Mouse (Mus musculus) forebrain, embryonic 16.5 days (tissue): ENCODE results near the gene Cx3cl1. TPM values are rescaled to one million over a fixed set of nuclear protein-coding genes. Genes with fewer than 3 reads are reported as not detected.

Experiments used
- ATAC-seq: fragments of 200-750 bp; cut with Nextera tagmentation; 2 replicates; pipeline ENCODE4 v1.8.0; 2017; ENCODE audit warnings: mild to moderate bottlenecking, moderate library complexity
- H3K27ac ChIP-seq: fragments of 300-500 bp; sonication (generic); 2 replicates; pipeline ENCODE4 v1.5.1; 2014; ENCODE audit warnings: low read length, control low read depth
- H3K27me3 ChIP-seq: fragments of 300-500 bp; sonication (generic); replicated peaks from 2 replicates; pipeline ENCODE4 v1.6.1; 2014; ENCODE audit warnings: low read length; ENCODE audit not compliant: control insufficient read depth, insufficient read depth
- H3K36me3 ChIP-seq: fragments of 300-500 bp; sonication (generic); 2 replicates; pipeline ENCODE4 v1.6.1; 2014; ENCODE audit not compliant: control insufficient read depth, insufficient read depth
- H3K4me1 ChIP-seq: fragments of 300-500 bp; sonication (generic); replicated peaks from 2 replicates; pipeline ENCODE4 v1.6.1; 2014; ENCODE audit warnings: low read length; ENCODE audit not compliant: control insufficient read depth, insufficient read depth
- H3K4me2 ChIP-seq: fragments of 300-500 bp; sonication (generic); 2 replicates; pipeline ENCODE4 v1.6.1; 2014; ENCODE audit warnings: mild to moderate bottlenecking, low read length, control low read depth
- H3K4me3 ChIP-seq: fragments of 300-500 bp; sonication (generic); replicated peaks from 2 replicates; pipeline ENCODE4 v1.5.1; 2014; ENCODE audit warnings: mild to moderate bottlenecking, low read length, control low read depth
- H3K9ac ChIP-seq: fragments of 300-500 bp; sonication (generic); replicated peaks from 2 replicates; pipeline ENCODE4 v1.6.1; 2014; ENCODE audit warnings: low read depth, low read length, control low read depth
- H3K9me3 ChIP-seq: fragments of 300-500 bp; sonication (generic); 2 replicates; pipeline ENCODE4 v1.6.1; 2016; ENCODE audit warnings: low read length; ENCODE audit not compliant: control insufficient read depth
- WGBS: fragments of 180-500 bp; shearing (Covaris S2); extraction: QIAGEN DNeasy Blood & Tissue Kit; methylation state at CpG from one replicate; pipeline ENCODE4 v1.1.7; 2014; 5-methylcytosine and 5-hydroxymethylcytosine counted together
- polyA plus RNA-seq: library from polyadenylated mRNA; unstranded; fragments of >200 nt; fragmentation: Nextera tagmentation; extraction: Ambion mirVana; gene quantifications from 2 replicates; pipeline ENCODE4 v1.2.1, GENCODE M21; 2015

Gene Cx3cl1
- polyA plus RNA-seq, 1 experiment from 2014 or later, result 23.8 TPM

GRCm38 (mm10) chr8:94744484-94744883 lies 27.3 kb upstream of the Cx3cl1 start:
- WGBS, result 94% methylated on average over 5 of the region's 5 CpGs
- no peak overlapping the region for H3K9ac ChIP-seq

GRCm38 (mm10) chr8:94744972-94745371 lies 26.8 kb upstream of the Cx3cl1 start:
- 80% methylated on average over 9 of the region's 9 CpGs for WGBS
- H3K27ac ChIP-seq, result no peak overlapping the region
- H3K4me2 ChIP-seq, result no peak overlapping the region
- no peaks in the 10 kb centered on the region for H3K36me3 ChIP-seq
- ATAC-seq, result no peak
- no peaks in the 10 kb centered on the region for H3K4me1 ChIP-seq
- no peak overlapping the region for H3K9ac ChIP-seq
- no peaks in the 10 kb centered on the region for H3K9me3 ChIP-seq
- no peaks in the 10 kb centered on the region for H3K27me3 ChIP-seq
- no peak overlapping the region for H3K4me3 ChIP-seq

More at GRCm38 (mm10) chr8:94744484-94744883, 27.3 kb upstream of the Cx3cl1 start:
- H3K36me3 ChIP-seq, result no peaks in the 10 kb centered on the region
- no peak overlapping the region for H3K4me3 ChIP-seq
- H3K4me2 ChIP-seq, result no peak overlapping the region
- H3K4me1 ChIP-seq, result no peaks in the 10 kb centered on the region
- H3K27me3 ChIP-seq, result no peaks in the 10 kb centered on the region
- no peaks in the 10 kb centered on the region for H3K9me3 ChIP-seq
- no peak for ATAC-seq
- H3K27ac ChIP-seq, result no peak overlapping the region

GRCm38 (mm10) chr8:94745476-94746184 lies 26.2 kb upstream of the Cx3cl1 start, which contains the start of gene Ccl22:
Ccl22 (plus strand) TSS chr8:94745590.
- H3K4me1 ChIP-seq, result no peaks in the 10 kb centered on the region
- no peaks in the 10 kb centered on the region for H3K27me3 ChIP-seq
- no peak for ATAC-seq
- no peak within 1 kb of the TSS for H3K27ac ChIP-seq
- no peaks in the 10 kb centered on the region for H3K36me3 ChIP-seq
- no peak within 1 kb of the TSS for H3K4me3 ChIP-seq
- no peak within 1 kb of the TSS for H3K4me2 ChIP-seq
- no peak within 1 kb of the TSS for H3K9ac ChIP-seq
- 90% methylated on average over 7 of the region's 7 CpGs for WGBS
- no peaks in the 10 kb centered on the region for H3K9me3 ChIP-seq

GRCm38 (mm10) chr8:94746832-94747231 lies 25.0 kb upstream of the Cx3cl1 start:
- no peaks in the 10 kb centered on the region for H3K36me3 ChIP-seq
- H3K27ac ChIP-seq, result no peak overlapping the region
- ATAC-seq, result no peak
- H3K4me3 ChIP-seq, result no peak overlapping the region
- WGBS, result 85% methylated on average over 8 of the region's 8 CpGs
- no peak overlapping the region for H3K9ac ChIP-seq
- no peaks in the 10 kb centered on the region for H3K9me3 ChIP-seq
- H3K4me1 ChIP-seq, result no peaks in the 10 kb centered on the region
- no peak overlapping the region for H3K4me2 ChIP-seq
- H3K27me3 ChIP-seq, result no peaks in the 10 kb centered on the region

- no peak for ATAC-seq
- H3K4me1 ChIP-seq, result no peaks in the 10 kb centered on the region
- H3K9me3 ChIP-seq, result no peaks in the 10 kb centered on the region
- no peak overlapping the region for H3K4me2 ChIP-seq
- H3K4me3 ChIP-seq, result no peak overlapping the region
- WGBS, result 65% methylated on average over 4 of the region's 4 CpGs
- H3K27me3 ChIP-seq, result no peaks in the 10 kb centered on the region
- H3K27ac ChIP-seq, result no peak overlapping the region
- no peak overlapping the region for H3K9ac ChIP-seq
- no peaks in the 10 kb centered on the region for H3K36me3 ChIP-seq
These were observed 23.4 kb upstream of the Cx3cl1 start for GRCm38 (mm10) chr8:94748363-94748762.

- Histone ChIP-seq H3K9me3 (no peaks in the 10 kb centered on the region), H3K4me1 (no peaks in the 10 kb centered on the region), H3K27me3 (no peaks in the 10 kb centered on the region), H3K4me3 (no peak overlapping the region), H3K36me3 (no peaks in the 10 kb centered on the region), H3K9ac (no peak overlapping the region), H3K4me2 (no peak overlapping the region), H3K27ac (no peak overlapping the region)
- 81% methylated on average over 3 of the region's 3 CpGs for WGBS
- ATAC-seq, result no peak
These were observed 21.9 kb upstream of the Cx3cl1 start for GRCm38 (mm10) chr8:94749942-94750341.

- Histone ChIP-seq H3K9me3 (no peaks in the 10 kb centered on the region), H3K36me3 (no peaks in the 10 kb centered on the region), H3K4me3 (no peak overlapping the region), H3K27me3 (no peaks in the 10 kb centered on the region), H3K4me1 (no peaks in the 10 kb centered on the region), H3K27ac (no peak overlapping the region), H3K4me2 (no peak overlapping the region), H3K9ac (no peak overlapping the region)
- no peak for ATAC-seq
- 86% methylated on average over 10 of the region's 10 CpGs for WGBS
These were observed 20.6 kb upstream of the Cx3cl1 start for GRCm38 (mm10) chr8:94751023-94751849.

GRCm38 (mm10) chr8:94754006-94754405 lies 17.8 kb upstream of the Cx3cl1 start:
- Histone ChIP-seq H3K4me2 (no peak overlapping the region), H3K9me3 (no peaks in the 10 kb centered on the region), H3K4me1 (no peaks in the 10 kb centered on the region), H3K27me3 (no peaks in the 10 kb centered on the region), H3K27ac (no peak overlapping the region), H3K9ac (no peak overlapping the region), H3K4me3 (no peak overlapping the region), H3K36me3 (no peaks in the 10 kb centered on the region)
- 88% methylated on average over 2 of the region's 2 CpGs for WGBS
- ATAC-seq, result no peak

- ATAC-seq, result no peak
- Histone ChIP-seq H3K4me1 (no peaks in the 10 kb centered on the region), H3K36me3 (no peaks in the 10 kb centered on the region), H3K4me3 (no peak overlapping the region), H3K27ac (no peak overlapping the region), H3K9ac (no peak overlapping the region), H3K9me3 (no peaks in the 10 kb centered on the region), H3K27me3 (no peaks in the 10 kb centered on the region), H3K4me2 (no peak overlapping the region)
- 75% methylated on average over 2 of the region's 2 CpGs for whole genome bisulfite sequencing
These were observed 17.3 kb upstream of the Cx3cl1 start for GRCm38 (mm10) chr8:94754486-94754885.
